Mouse (Mus musculus): ENCODE measurements at regions not wholly inside any gene's neighbourhood (a gene's known extent, or its start where the extent isn't known, plus 50 kb on each side); places are given as distances from the start of the nearest gene placed in this dataset.

DNA sequence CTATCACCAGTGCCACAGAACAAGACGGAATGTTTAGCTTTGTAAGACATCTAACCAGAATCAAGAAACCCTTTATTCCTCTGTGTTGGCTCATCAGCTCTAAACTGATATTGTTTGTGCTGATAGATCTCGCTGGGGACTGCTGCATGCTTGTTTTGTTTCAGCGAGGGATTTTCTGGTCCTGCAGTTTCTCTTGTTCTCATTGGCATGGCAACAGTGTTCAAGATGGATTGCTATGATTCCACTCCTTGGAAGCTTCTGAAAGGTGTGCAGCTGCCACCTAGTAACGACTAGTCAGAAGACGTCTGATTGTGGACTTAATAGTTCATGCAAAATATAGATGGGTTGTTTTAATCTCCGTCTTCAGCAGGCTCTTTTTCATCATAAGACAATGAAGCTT, 591.2 kb downstream of the Sorcs1 start:
- DNase-seq (ENCODE audit: extremely low spot score, low spot score): no peak
- Histone ChIP-seq H3K36me3 (replicated peaks) (no peaks in the 10 kb centered on the region), H3K4me3 (no peak overlapping the region), H3K4me1 (peaks cover 8% of the 10 kb centered on the region), H3K27me3 (ENCODE audit: poor library complexity, severe bottlenecking) (no peaks in the 10 kb centered on the region), H3K9me3 (no peaks in the 10 kb centered on the region), H3K27ac (no peak overlapping the region)
- WGBS: 27% methylated on average over 6 of the region's 6 CpGs

- DNase-seq (ENCODE audit: extremely low spot score, low spot score): no peak
- Histone ChIP-seq H3K4me1 (peaks cover 6% of the 10 kb centered on the region; the same call in 1 of the 2 replicates), H3K27me3 (ENCODE audit: poor library complexity, severe bottlenecking) (no peaks in the 10 kb centered on the region), H3K27ac (no peak overlapping the region), H3K36me3 (replicated peaks) (no peaks in the 10 kb centered on the region), H3K4me3 (no peak overlapping the region), H3K9me3 (no peaks in the 10 kb centered on the region)
- 92% methylated on average over 6 of the region's 6 CpGs for WGBS
Measured at GRCm38 (mm10) chr19:50077427-50078040, 600.9 kb downstream of the Sorcs1 start.

- Histone ChIP-seq H3K27ac (no peak overlapping the region), H3K36me3 (replicated peaks) (no peaks in the 10 kb centered on the region), H3K9me3 (no peaks in the 10 kb centered on the region), H3K4me3 (no peak overlapping the region), H3K4me1 (no peaks in the 10 kb centered on the region), H3K27me3 (ENCODE audit: poor library complexity, severe bottlenecking) (no peaks in the 10 kb centered on the region)
- DNase-seq (ENCODE audit: extremely low spot score, low spot score): no peak
- 74% methylated on average over 6 of the region's 6 CpGs for WGBS
Measured at GRCm38 (mm10) chr19:50060448-50060847, 618.0 kb downstream of the Sorcs1 start.

DNA sequence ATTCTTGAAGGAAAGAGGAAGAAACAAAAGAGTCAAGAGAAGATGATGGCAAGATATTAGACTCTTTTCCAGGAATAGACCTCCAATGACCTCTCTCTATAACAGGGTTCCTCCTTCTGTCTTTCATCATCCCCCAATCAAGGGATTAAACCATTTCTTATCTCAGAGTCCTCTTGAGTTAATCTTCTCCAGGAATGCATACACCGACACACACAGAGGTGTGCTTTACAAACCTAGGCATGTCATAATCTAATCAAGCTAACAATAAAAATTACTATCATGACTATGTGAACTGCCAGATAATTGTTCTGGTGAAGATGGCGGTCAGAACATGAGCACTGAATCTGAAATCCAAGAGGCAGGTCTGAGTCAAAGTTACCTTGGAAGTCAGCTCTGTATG, 625.5 kb downstream of the Sorcs1 start:
- Histone ChIP-seq H3K27ac (no peak overlapping the region), H3K27me3 (ENCODE audit: poor library complexity, severe bottlenecking) (no peaks in the 10 kb centered on the region), H3K9me3 (no peaks in the 10 kb centered on the region), H3K4me3 (no peak overlapping the region), H3K4me1 (no peaks in the 10 kb centered on the region), H3K36me3 (replicated peaks) (no peaks in the 10 kb centered on the region)
- no peak for DNase-seq (ENCODE audit: extremely low spot score, low spot score)
- WGBS: 91% methylated on average over 2 of the region's 2 CpGs

DNA sequence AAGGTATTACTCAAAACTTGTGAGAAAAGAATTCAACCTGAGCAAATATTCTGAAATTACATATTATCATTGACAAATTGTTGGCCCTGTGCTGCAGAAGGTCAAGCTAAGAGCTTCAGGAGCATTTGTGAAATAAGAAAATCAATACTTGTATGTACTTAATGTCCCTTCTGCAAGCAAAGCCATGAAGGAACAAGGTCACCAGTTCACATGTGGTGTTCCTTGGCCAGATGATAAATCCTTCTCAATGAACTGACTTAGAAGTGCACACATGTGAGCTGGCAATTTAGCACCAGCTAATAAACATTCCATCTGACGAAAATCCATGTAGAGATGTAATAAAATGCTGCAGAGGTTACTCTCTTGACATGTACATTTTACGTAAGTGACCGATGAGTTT, 632.7 kb downstream of the Sorcs1 start:
- H3K4me1 ChIP-seq: no peaks in the 10 kb centered on the region
- no peak overlapping the region for H3K4me3 ChIP-seq
- 88% methylated on average over 3 of the region's 3 CpGs for WGBS
- no peaks in the 10 kb centered on the region for H3K36me3 ChIP-seq (replicated peaks)
- H3K9me3 ChIP-seq: no peaks in the 10 kb centered on the region
- no peak overlapping the region for H3K27ac ChIP-seq
- no peak for DNase-seq (ENCODE audit: extremely low spot score, low spot score)
- no peaks in the 10 kb centered on the region for H3K27me3 ChIP-seq (ENCODE audit: poor library complexity, severe bottlenecking)

- H3K4me3 ChIP-seq: no peak overlapping the region
- H3K4me1 ChIP-seq: no peaks in the 10 kb centered on the region
- H3K9me3 ChIP-seq: no peaks in the 10 kb centered on the region
- 73% methylated on average over 2 of the region's 2 CpGs for WGBS
- no peaks in the 10 kb centered on the region for H3K27me3 ChIP-seq (ENCODE audit: poor library complexity, severe bottlenecking)
- DNase-seq (ENCODE audit: extremely low spot score, low spot score): no peak
- H3K27ac ChIP-seq: no peak overlapping the region
- H3K36me3 ChIP-seq (replicated peaks): no peaks in the 10 kb centered on the region
Measured at GRCm38 (mm10) chr19:50013659-50014058, 664.8 kb downstream of the Sorcs1 start.

DNA sequence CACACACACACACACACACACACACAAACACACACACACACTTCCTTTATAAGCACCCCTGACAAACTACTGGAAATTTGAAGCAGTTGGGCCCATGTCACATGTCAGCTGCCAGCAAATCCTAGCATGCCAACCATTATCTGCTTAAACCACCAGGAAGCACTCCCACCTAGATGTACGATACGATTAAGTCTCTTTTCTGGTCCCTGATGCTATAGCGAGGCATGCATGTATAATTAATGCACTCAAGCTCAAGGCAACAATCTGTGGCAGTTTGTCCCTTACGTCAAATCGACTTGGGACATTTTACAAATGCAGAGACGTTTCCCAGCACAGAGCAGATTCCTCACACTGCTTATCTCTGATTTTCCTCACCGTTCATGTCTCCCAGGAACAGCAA, 673.2 kb downstream of the Sorcs1 start:
- no peaks in the 10 kb centered on the region for H3K9me3 ChIP-seq
- H3K27me3 ChIP-seq (ENCODE audit: poor library complexity, severe bottlenecking): no peaks in the 10 kb centered on the region
- no peak overlapping the region for H3K4me3 ChIP-seq
- 73% methylated on average over 7 of the region's 7 CpGs for WGBS
- H3K4me1 ChIP-seq: no peaks in the 10 kb centered on the region
- no peak overlapping the region for H3K27ac ChIP-seq
- no peak for DNase-seq (ENCODE audit: extremely low spot score, low spot score)
- no peaks in the 10 kb centered on the region for H3K36me3 ChIP-seq (replicated peaks)

GRCm38 (mm10) chr19:49985826-49986225, 692.6 kb downstream of the Sorcs1 start:
- 86% methylated on average over 2 of the region's 2 CpGs for WGBS
- H3K36me3 ChIP-seq (replicated peaks): no peaks in the 10 kb centered on the region
- H3K9me3 ChIP-seq: no peaks in the 10 kb centered on the region
- H3K4me3 ChIP-seq: no peak overlapping the region
- H3K4me1 ChIP-seq: no peaks in the 10 kb centered on the region
- H3K27ac ChIP-seq: no peak overlapping the region
- no peak for DNase-seq (ENCODE audit: extremely low spot score, low spot score)
- no peaks in the 10 kb centered on the region for H3K27me3 ChIP-seq (ENCODE audit: poor library complexity, severe bottlenecking)

- no peaks in the 10 kb centered on the region for H3K4me1 ChIP-seq
- no peak overlapping the region for H3K4me3 ChIP-seq
- no peak for DNase-seq (ENCODE audit: extremely low spot score, low spot score)
- H3K27ac ChIP-seq: no peak overlapping the region
- H3K27me3 ChIP-seq (ENCODE audit: poor library complexity, severe bottlenecking): no peaks in the 10 kb centered on the region
- 91% methylated on average over 6 of the region's 6 CpGs for WGBS
- no peaks in the 10 kb centered on the region for H3K9me3 ChIP-seq
- H3K36me3 ChIP-seq (replicated peaks): no peaks in the 10 kb centered on the region
Measured at GRCm38 (mm10) chr19:49966284-49966841, 712.1 kb downstream of the Sorcs1 start.

- H3K4me1 ChIP-seq: no peaks in the 10 kb centered on the region
- no peaks in the 10 kb centered on the region for H3K9me3 ChIP-seq
- H3K27ac ChIP-seq: no peak overlapping the region
- no peak overlapping the region for H3K4me3 ChIP-seq
- 71% methylated on average over 5 of the region's 5 CpGs for WGBS
- DNase-seq (ENCODE audit: extremely low spot score, low spot score): no peak
- H3K36me3 ChIP-seq (replicated peaks): no peaks in the 10 kb centered on the region
- H3K27me3 ChIP-seq (ENCODE audit: poor library complexity, severe bottlenecking): no peaks in the 10 kb centered on the region
Measured at GRCm38 (mm10) chr19:49964679-49965078, 713.8 kb downstream of the Sorcs1 start.

- no peaks in the 10 kb centered on the region for H3K4me1 ChIP-seq
- H3K4me3 ChIP-seq: no peak overlapping the region
- no peak for DNase-seq (ENCODE audit: extremely low spot score, low spot score)
- 76% methylated on average over 5 of the region's 5 CpGs for WGBS
- H3K27ac ChIP-seq: no peak overlapping the region
- no peaks in the 10 kb centered on the region for H3K27me3 ChIP-seq (ENCODE audit: poor library complexity, severe bottlenecking)
- no peaks in the 10 kb centered on the region for H3K36me3 ChIP-seq (replicated peaks)
- H3K9me3 ChIP-seq: no peaks in the 10 kb centered on the region
Measured at GRCm38 (mm10) chr19:49958517-49958916, 719.9 kb downstream of the Sorcs1 start.

- no peaks in the 10 kb centered on the region for H3K36me3 ChIP-seq (replicated peaks)
- DNase-seq (ENCODE audit: extremely low spot score, low spot score): no peak
- H3K4me3 ChIP-seq: no peak overlapping the region
- H3K27ac ChIP-seq: no peak overlapping the region
- WGBS: 56% methylated on average over 3 of the region's 3 CpGs
- H3K4me1 ChIP-seq: no peaks in the 10 kb centered on the region
- H3K27me3 ChIP-seq (ENCODE audit: poor library complexity, severe bottlenecking): no peaks in the 10 kb centered on the region
- H3K9me3 ChIP-seq: no peaks in the 10 kb centered on the region
Measured at GRCm38 (mm10) chr19:49931202-49931601, 747.2 kb downstream of the Sorcs1 start.

GRCm38 (mm10) chr19:49911738-49912137, 766.7 kb downstream of the Sorcs1 start:
- 84% methylated on average over 3 of the region's 3 CpGs for WGBS
- no peaks in the 10 kb centered on the region for H3K4me1 ChIP-seq

DNA sequence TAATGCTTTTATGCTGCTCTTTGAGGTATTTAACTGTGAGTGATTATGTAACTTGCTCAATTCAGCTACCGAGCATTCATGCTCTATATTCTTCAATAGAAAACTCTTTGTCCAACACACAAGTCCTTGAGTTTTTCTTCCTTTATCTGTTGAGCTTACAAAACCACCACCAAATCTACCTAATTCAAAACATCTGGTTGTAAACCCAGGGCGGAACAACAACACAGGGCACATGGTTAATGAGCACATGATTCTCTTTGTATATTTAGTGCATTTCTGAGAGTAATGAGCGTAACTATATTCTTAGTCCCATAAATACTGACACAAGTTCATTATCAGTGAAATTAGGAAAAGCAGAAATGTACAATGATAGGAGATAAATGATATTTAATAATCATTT, 798.2 kb downstream of the Sorcs1 start:
- DNase-seq (ENCODE audit: extremely low spot score, low spot score): no peak
- WGBS: 73% methylated on average over 3 of the region's 3 CpGs
- no peaks in the 10 kb centered on the region for H3K27me3 ChIP-seq (ENCODE audit: poor library complexity, severe bottlenecking)
- H3K9me3 ChIP-seq: no peaks in the 10 kb centered on the region
- H3K4me1 ChIP-seq: no peaks in the 10 kb centered on the region
- H3K36me3 ChIP-seq (replicated peaks): no peaks in the 10 kb centered on the region
- H3K4me3 ChIP-seq: no peak overlapping the region
- no peak overlapping the region for H3K27ac ChIP-seq

More at GRCm38 (mm10) chr19:49911738-49912137, 766.7 kb downstream of the Sorcs1 start:
- no peak for DNase-seq (ENCODE audit: extremely low spot score, low spot score)
- Histone ChIP-seq H3K27me3 (ENCODE audit: poor library complexity, severe bottlenecking) (no peaks in the 10 kb centered on the region), H3K4me3 (no peak overlapping the region), H3K36me3 (replicated peaks) (no peaks in the 10 kb centered on the region), H3K27ac (no peak overlapping the region), H3K9me3 (no peaks in the 10 kb centered on the region)

Data from forebrain, embryonic 10.5 days (tissue).